Mouse (Mus musculus): Measurements from ENCODE around the gene Nwd1.

DNA sequence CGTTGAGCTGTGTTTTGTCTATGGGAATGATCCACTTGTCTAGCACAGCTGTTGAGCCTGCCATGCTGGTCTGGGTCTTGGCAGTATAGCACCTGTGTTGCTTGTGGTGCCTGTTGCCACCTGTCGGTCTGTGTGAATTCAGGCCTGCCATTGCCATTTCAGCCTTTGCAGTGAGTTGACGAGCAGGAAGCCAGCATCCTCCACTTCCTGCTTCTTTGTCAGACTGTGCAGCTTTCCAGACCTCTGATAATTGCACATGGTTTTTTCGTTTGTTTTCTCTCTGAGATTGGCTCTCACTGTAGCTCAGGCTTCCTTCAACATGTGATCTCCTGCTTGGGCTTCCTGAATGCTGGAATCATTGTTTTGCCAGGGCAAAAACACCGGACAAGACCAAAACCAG, 88.5 kb downstream of the Nwd1 start:
- TF ChIP-seq CTCF (IDR thresholded peaks at IDR 0.05; ENCODE audit: extremely low read depth, insufficient read depth, insufficient read length, insufficient replicate concordance) (no peak), POLR2A (IDR thresholded peaks at IDR 0.05; ENCODE audit: low read depth, low read length) (no peak)

All from spleen, adult 2 months (tissue).